Mouse (Mus musculus) embryonic facial prominence, embryonic 10.5 days (tissue): ENCODE measurements around the gene Pi16. TPM values are rescaled to one million over a fixed set of nuclear protein-coding genes. Genes with fewer than 3 reads are reported as not detected.

ENCODE experiments used
- polyA plus RNA-seq: library from polyadenylated mRNA; unstranded; fragments of >200 nt; fragmentation: Nextera tagmentation; extraction: Ambion mirVana; gene quantifications from 2 replicates; pipeline ENCODE4 v1.2.1, GENCODE M21; 2016

The Pi16 gene
- polyA plus RNA-seq, 1 experiment from 2014 or later = 0.65 TPM

Other genes with a start within 250 kb of the Pi16 start
- gene Cdkn1a, start 226.7 kb upstream of the Pi16 start, polyA plus RNA-seq = 26.0 and 27.5 TPM in 2 replicates
- gene Rab44, start 203.5 kb upstream of the Pi16 start, polyA plus RNA-seq = 0.09 and 0.21 TPM in 2 replicates
- 3.6 and 4.7 TPM in 2 replicates for gene Cpne5, start 79.5 kb upstream of the Pi16 start, polyA plus RNA-seq
- gene Ppil1, start 53.5 kb upstream of the Pi16 start, polyA plus RNA-seq = 219 and 227 TPM in 2 replicates
- 47.8 and 49.5 TPM in 2 replicates for gene BC004004, start 48.9 kb upstream of the Pi16 start, polyA plus RNA-seq
- gene Mtch1, start 30.3 kb downstream of the Pi16 start, polyA plus RNA-seq = 278 and 280 TPM in 2 replicates
- 10.2 and 12.3 TPM in 2 replicates for gene Fgd2, start 43.2 kb downstream of the Pi16 start, polyA plus RNA-seq
- gene Pim1, start 173.1 kb downstream of the Pi16 start, polyA plus RNA-seq = 31.6 and 33.2 TPM in 2 replicates
- gene Gm17657, start 232.0 kb downstream of the Pi16 start, polyA plus RNA-seq = not detected in 2 replicates
- gene Tbc1d22b, start 232.1 kb downstream of the Pi16 start, polyA plus RNA-seq = 18.4 and 19.5 TPM in 2 replicates
- 1.0 and 1.5 TPM in 2 replicates for gene Tmem217, start 234.7 kb downstream of the Pi16 start, polyA plus RNA-seq